Mouse (Mus musculus) adrenal gland, postnatal 36 days (tissue): ENCODE measurements at regions not wholly inside any gene's neighbourhood (a gene's known extent, or its start where the extent isn't known, plus 50 kb on each side); places are given as distances from the start of the nearest gene placed in this dataset.
A peak's percentile ranks its signal among the peaks of the same experiment; 100 is the strongest.

ENCODE experiments used
- DNase-seq, 2 experiments: peaks; one replicate each; pipeline ENCODE4 v3.0.0; 2021; ENCODE audit warnings: mixed read lengths in 1 of 2

DNA sequence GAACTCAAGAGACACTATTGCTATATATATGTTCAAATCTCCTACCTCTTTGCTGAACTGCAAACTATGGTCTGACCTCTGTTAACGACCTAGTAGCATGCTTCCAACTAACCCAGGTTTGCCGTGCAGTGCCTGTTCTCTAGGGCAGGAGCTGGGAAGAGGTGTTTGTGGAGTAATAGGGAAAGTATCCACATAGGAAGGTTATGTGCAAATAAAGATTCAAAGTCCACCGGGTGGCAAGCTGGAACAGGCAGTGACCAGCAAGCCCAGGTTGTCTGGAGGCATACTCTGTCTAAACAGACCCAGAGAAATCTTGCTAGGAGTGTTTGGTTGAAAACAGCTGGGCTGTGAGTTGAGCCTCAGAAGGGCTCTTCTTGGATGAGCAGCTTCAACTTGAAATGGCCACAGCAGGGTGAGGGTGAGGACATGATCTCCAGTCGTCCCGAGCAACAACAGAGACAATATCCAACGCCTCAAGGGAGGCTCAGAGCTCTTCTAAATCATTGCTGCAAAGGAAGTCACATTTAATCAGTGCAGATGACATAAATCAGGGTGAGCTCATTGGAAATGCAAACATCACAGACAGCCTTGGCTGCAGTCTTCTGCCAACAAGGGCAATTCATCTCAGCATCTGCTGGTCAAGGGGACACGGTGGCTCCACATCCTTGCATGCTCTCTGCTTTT lies 846.7 kb downstream of the Synb start:
- DNase-seq, result peak; percentile 53 to 65

DNA sequence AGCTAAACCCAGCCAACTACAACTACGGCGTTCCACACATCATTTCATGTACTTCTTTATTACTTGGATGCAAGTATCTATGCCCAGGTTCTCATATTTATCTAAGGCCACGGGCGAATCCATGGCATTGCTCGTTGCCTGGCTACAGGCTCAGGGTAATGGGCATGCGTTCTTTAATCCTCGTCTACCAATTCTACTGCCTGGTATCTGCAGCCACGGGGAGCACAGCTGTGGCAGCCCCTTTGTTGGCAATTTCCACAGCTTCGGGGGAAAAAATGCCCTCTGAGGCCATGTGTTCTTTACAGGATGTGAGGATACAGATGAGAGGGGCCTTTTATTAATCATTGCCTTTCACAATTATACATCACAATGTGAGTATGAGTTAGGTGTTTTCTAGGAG lies 860.8 kb downstream of the Synb start:
- no peak for DNase-seq

DNA sequence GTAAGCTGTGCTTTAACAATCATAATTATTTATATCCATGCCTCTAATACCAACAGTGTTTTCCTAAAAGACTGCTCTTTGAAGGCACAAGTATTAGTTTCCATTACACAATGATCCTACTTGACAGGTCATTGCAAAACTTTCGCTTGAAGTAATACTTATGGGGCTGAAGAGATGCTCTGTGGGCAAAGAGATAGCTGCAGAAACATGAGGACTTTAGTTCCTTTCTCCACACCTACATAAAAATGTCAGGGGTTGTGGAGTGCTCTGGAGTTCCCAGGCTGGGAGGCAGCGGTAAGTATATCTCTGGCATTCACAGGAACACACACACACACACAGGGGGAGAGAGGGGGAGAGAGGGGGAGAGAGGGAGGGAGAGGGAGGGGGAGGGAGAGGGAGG lies 862.0 kb downstream of the Synb start:
- no peak for DNase-seq

DNA sequence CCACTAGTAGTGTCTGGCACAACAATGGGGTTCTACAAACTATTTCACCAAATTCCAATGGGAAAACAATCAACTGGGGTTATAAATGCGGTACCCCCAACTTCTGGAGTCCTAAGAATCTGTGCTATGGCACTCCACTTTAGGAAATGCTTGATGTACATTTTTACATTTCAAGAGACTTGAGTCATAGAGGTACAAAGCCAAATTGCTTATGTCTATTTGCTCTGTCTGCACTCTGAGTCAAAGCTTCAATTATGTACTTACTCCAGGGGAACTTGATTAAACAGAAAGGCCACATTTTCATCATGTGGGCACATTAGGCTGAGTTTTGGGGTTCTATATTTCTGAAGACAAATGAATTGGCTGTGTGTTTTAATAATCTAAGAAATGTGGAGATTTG lies 866.9 kb downstream of the Synb start:
- DNase-seq, result no peak

DNA sequence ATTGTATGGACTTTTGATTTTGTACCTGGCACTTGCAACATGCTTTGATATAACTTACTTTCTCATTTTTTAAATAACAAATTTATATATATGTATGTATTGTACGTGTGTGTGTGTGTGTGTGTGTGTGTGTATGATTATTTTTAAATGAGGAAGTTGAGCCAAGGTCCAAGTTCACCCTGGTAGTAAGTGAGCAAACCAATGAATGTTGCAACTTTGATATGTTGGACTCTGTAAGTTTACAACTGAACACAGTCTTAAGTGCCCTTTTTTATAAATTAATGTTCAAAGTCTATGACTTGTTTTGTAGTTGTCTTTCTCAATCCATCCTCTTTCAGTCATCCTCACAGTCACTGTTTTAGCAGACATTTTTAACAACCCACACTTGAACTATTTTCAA lies 901.7 kb downstream of the Synb start:
- no peak for DNase-seq

DNA sequence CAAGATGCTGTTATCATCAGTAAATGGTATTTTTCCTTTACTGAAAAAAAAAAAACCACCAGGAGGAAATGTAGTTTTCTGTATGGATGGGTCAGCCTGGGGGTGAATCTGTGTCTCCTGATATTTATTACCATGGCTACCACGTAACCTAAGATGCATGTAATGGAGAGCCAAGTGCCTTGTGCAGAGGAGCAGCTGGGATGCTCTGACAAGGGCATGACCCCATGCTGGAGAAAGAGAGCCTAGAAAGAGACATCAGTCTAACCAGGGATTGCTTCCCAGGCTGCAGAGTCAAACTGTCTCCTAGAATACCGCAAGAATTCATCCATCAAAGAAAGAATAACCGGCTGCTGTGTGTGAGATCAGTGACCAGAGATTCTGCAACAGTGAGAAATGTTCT lies 902.2 kb downstream of the Synb start:
- no peak for DNase-seq

DNA sequence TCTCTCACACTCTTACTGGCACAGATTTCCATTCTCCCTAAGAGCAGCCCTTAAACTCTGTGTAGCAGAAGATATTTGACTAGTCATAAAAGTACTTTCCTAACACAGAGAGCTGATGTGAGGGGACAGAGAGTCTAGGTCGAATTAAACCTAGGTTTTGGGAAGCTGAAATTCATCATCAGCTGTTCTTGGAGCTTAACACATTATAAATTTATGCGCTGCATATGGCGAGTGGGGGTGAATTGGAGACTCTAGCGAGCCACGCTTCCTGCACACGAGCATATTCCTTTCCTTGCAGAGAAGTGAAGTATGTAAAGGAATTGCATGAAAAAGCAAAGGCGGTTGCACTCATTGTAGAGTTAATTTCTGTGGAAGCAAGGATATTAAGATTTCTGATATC lies 912.4 kb downstream of the Synb start:
- DNase-seq, result no peak

DNA sequence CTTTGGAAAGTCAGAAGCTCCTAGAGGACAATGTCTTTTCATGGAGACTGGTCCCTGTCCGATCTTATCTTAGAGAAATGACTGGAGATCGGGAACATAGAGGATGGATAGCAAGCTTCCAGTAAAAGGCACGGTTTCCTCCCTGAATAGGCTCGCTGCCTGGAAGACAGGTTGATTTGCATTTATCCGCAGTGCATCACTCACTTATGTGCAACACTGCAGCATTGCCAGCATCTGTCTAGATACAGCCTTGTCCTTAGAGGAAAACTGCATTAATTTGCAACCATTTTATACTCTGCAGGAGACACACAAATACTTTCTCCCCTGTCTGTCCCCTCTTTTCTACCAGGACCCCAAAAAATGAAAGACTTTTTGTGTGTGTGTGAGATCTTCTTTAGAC lies 926.4 kb downstream of the Synb start:
- no peak for DNase-seq

DNA sequence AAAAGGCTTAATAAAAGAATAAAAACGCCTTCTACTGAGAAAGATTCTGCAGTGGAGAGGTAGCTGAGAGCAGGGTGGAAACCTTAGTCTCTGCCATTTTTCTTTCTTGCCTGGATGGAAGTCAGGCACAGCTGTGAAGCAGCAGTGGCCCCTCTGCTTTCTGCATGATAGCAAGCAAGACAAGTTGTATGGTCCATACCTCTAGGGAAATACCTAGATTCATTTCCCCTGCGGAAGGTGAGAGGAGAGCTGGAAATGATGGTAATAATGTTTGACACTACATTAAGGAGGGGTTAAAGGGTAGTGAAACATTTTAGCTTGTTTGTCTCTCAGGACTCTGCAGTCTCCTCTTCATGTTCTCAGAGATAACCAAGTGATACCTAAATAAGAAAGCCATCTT lies 930.2 kb downstream of the Synb start:
- no peak for DNase-seq

DNA sequence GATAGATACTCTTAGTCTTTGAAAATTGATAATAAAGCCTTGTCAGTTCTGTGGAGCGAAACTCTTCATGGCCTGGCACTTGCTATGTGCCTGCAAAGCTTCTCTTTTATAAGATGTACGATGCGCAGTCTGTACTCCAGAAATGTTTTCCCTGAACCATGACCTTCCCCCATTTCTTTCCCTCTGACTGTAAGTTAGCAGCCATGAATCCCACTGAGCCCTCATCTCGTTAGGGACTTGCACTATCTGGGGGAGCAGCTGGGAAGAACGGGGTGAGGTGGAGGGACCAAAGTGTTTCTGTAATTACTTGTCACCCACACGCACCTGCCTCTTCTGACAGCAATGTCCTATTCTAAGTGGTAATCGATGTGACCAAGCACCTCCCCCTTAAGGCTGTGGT lies 932.1 kb downstream of the Synb start:
- DNase-seq, result no peak

DNA sequence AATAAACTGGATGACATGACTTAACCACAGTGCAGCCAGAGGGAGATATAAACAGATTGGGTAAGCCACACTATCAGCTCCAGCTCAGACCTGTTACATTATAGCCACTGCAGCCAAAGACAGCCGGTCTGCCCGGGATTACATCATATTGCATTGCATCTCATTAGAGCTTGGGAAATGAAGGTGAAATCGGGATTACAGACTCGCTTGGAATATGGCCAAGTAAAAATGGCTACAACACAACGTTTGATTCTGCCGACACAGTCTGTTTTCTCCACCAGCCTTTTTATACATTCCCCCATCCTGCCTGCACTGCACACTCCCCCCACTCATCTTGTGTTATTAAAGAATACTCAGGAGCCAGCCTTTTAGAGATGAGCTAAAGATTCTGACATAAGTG lies 932.6 kb downstream of the Synb start:
- no peak for DNase-seq

DNA sequence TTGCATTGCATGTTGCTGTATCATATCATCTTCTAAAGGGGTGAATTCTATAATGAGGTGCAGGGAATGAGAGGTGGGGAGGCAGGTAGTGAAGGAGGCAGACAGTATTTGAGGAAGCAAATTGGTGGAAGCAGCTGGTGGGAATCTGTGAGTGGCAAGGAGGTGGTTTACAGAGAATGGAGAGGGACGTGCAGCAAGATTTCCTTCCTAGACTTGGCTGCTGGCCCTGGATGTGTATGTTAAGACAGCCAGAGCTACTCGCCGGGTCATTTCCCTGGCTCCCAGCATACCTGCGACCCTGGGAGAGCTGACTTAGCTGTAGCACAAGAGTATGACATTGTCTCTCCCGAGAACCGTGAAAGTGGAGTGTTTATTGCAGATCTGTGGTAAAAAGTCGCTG lies 937.7 kb downstream of the Synb start:
- no peak for DNase-seq

DNA sequence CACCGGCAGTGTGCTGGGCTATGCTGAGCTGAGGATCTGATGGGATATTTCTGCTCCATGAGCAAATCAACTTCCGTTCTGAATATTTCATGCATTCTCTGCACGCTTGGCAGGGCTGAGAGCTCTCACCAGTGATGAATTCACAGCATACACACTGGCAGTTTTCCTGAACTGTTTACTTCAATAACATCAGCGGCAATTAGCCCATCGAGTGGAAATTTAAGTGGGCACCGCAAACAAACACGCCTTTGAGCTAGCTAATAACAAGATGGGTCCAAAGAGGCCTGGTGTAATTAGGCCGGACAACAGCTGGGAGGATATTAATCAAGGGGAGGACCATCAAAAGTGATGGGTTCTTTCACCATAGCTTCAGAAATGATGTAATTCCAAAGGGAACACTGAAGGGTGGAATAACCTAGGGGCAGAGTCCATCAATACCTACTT lies 938.6 kb downstream of the Synb start:
- DNase-seq, result no peak

DNA sequence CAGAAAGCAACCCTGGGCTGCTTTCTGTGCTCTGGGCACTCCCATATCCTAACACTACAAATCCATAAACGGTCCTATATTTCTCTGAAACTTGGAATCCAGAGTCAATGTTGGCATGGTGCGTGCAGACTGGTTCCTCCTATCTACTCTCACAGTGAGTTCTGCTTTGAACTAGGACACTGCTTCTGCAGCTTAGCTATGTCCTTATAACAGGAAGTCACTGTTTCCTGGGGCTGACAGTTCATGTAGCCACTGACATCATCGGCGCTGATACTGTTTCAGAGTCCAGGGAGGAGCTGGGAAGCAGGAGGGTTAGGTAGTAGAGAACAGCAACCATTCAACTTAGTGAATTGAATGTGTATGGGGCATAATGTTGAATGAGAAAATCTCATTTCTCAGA lies 948.6 kb downstream of the Synb start:
- no peak for DNase-seq

DNA sequence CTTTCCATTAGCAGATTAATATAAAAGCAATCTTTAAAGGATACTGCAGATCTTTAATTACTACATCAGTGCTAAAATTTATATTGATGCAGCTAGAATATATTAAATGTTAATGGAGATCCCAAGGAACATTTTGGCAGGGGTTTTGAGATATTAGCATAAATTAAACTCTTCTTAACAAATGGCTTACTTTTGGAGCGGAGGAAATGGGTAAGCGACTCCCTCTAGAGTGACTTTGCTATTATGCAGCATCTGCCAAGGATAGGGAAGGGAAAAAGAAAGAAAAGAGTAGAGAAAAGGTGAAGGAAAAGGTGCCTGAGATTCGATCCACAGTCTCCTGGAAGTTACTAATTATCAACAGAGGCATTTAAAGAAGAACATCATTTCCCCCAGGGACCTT lies 949.4 kb downstream of the Synb start:
- DNase-seq, result no peak

DNA sequence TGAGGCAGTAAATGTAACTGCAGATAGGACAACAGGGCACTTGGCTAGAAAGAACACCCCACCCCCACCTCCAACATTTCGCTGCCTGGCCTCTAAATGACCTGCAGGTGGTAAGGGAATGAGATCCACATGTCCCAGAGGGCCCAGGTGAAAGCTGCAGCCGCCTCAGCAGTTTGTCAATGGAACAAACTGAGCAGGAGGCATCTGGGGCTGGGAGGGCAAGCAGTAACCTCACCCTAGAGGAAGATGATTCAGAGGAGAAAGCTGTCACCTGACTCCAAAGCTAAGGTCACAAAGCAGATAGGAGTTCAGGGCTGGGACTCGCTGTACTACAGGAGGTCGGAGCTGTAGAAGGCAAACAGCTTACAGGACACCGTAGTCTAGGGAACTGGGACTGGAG lies 955.7 kb downstream of the Synb start:
- peak in 1 of 2 experiments; percentile 3 for DNase-seq

DNA sequence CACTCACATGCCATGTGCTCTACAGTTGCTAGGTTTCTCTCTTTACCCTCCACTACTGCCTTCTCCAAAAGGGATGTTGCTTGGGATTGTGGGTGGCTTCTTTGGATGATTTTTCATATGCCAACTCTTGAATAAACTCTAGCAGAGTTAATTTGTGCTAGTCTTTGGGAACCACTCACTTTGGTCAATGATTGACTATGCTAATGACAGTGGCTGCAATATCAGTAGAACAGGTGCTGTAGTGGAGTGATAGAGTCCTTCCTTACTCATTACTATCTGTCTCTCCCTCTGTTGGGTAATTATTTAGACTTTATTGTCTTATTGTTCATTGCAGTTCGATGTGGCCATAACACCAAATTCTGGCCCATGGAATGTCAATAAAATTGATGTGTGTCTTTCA lies 969.0 kb downstream of the Synb start:
- DNase-seq, result no peak

DNA sequence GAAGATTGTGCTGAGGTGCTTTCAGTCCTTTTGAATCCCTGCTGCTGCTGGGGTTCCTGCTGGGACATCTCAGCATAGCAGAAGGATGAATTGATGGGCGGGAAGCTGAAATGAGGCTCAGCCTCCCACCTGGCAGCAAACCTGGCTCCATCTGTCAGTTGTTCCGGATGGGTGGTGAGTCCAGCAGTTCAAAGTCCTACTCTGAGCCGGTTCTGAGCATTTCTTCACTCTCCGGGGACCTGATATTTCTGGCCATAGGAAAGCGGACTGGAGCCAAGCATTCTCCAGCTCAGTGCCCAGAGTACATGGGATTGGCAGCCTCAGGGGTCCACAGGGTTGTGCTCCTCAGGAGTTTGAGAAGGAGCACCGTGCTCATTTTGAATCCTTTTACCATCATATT lies 971.1 kb downstream of the Synb start:
- DNase-seq, result no peak

DNA sequence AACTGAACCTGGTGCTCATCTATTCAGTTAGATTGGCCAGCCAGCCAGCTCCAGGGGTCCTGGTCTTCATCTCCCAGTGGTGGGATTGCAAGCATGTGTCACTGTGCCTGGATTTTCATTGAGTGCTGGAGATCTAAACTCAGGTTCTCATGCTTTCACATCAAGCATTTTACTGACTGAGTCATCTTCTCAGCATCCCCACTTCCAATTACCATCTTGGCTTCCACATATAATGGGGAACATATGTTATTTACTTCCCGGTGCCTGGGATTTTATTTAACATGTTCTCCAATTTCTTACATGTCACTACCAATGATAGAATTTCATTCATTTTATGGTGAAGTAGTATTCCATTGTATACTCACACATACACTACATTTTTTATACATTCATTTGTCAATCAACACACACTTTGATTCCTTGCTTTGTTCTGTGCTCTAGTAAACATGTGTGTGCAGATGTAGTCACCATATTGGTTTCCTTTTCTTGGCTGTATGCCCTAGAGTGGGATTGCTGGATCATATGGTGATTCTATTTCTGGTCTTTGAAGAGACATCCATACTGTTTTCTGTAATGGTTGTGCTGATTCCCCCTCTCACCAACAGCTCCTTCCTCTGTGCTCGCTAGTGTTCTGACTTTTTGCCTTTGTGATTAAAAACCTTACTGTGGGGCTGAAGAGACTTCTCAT lies 986.0 kb downstream of the Synb start:
- no peak for DNase-seq

DNA sequence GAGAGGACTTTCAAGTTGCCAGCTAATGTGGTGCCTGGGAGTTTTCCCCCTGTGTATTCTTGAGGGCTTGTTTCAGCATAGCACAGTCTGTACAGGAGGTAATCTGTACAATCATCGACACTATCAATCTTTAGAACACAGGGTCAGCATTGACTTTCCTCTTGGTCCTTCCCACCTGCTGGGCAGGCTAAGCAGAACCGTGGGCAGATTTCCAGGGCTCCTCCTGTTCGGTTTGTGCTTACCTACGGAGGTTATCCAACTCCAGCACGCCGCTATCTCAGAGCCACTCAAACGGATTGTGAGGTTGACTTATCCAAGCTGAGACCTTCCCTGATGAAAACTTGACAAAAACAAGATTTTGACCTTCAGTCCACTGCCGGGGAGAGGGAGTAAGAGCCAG lies 988.9 kb downstream of the Synb start:
- DNase-seq, result peak in 1 of 2 experiments; percentile 1

DNA sequence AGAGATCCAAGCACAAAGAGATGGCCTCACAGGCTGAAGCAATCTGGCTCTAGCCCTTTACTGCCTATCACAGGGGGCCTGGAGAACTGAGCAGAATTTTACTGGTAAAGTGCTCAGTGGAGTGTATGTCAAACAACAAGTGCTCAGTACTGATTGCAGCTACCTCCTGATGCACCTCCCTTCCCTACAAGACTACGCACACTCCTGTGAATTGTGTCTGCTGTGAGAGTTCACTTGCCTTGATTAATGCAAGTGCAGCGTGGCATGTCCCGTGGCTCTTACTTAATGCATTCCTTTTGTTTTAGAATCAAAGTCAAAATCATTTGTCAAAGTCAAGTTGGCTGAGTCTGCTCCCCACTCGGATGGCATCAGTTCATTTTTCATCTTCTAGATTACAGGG lies 992.4 kb downstream of the Synb start:
- DNase-seq, result no peak

DNA sequence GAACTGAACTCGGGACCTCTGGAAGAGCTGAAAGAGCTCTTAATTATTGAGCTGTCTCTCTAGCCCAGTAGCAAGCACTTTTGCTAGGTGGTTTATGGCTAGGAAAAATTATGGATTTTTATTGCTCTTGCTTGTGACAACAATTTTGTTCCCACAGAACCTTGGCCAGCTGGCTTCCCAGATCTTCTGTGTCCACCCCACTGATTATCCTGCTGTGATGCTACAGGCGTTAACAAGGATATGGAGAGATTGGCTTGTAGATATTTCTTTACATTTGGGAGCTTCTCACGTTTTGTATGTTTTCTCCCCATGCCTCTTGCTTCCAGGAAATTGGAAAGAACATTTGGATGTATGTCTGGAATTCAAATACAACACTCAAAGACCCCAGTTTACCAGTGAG lies 1008.6 kb downstream of the Synb start:
- DNase-seq, result no peak

DNA sequence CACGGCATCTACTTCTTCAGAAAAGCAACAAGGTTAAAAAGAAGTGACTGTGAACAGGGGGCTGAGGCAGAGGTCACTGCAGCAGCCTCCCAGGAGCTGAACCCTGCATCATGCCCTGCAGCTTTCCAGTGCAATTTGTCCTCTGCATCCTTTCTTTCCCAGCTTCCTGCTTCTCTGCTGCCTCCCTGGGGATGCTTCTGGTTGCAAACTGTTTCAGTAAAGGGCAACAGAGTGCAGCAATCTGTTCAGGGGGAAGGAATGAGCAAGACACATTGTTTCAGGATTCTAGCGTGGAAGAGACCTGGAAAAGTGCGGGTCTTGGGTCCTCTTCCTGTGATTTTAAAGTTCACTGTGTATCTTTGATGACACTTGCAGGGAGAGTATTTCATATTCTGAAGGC lies 1032.7 kb downstream of the Synb start:
- no peak for DNase-seq

DNA sequence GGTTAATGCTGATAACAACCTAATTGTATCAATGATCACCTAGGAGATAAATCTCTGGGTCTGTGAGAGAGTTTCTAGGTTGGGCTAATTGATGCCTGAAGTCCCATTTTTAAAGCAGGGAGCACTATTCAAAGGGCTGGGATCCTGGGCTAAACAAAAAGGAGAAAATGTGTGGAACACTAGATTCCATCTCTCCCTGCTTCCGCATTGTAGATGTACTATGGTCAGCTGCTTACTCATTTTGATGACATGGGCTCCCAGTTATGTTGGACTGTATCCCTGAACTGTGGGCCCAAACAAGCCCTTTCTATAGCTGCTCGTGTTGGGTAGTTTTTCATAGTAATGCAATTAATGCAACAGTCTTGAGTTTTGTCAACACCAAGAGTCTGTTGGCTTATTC lies 1047.1 kb downstream of the Synb start:
- DNase-seq, result no peak
